Mouse (Mus musculus): ENCODE data around the gene Scnn1b. TPM values are rescaled to one million over a fixed set of nuclear protein-coding genes. Genes with fewer than 3 reads are reported as not detected.

Scnn1b gene
- 0.03 TPM for polyA plus RNA-seq (2021)

- no peak for DNase-seq (ENCODE audit: low read depth, low spot score)
- in situ Hi-C loops (cut with MboI; ENCODE audit: low pct_unique_long_range_greater_than_20kb) = no loop called here
- CTCF ChIA-PET = no interaction called here
- ATAC-seq = no peak
- POLR2A ChIA-PET = no interaction called here
- no peak for TF ChIP-seq CTCF (IDR thresholded peaks at IDR 0.05)
- no peaks in the 10 kb centered on the region for H3K27me3 ChIP-seq
Measured at GRCm38 (mm10) chr7:121864858-121865585, at the start of gene Scnn1b. Gene Scnn1b (plus strand): TSS chr7:121865038.

- ATAC-seq (peak; percentile 78), DNase-seq (ENCODE audit: low read depth, low spot score) (no peak)
- no peaks in the 10 kb centered on the region for H3K27me3 ChIP-seq
- ChIA-PET CTCF (interaction anchor here (1.4 kb wide), 1 partner anchor 8 kb away, joined by 3 read pairs; no protein-coding TSS in a partner anchor), POLR2A (no interaction called here)
- in situ Hi-C loops (cut with MboI; ENCODE audit: low pct_unique_long_range_greater_than_20kb) = no loop called here
- no peak for TF ChIP-seq CTCF (IDR thresholded peaks at IDR 0.05)
Measured at GRCm38 (mm10) chr7:121821632-121822031, 43.2 kb upstream of the Scnn1b start.

GRCm38 (mm10) chr7:121828481-121828880 lies 36.4 kb upstream of the Scnn1b start:
- in situ Hi-C loops (cut with MboI; ENCODE audit: low pct_unique_long_range_greater_than_20kb) = no loop called here
- DNase-seq (ENCODE audit: low read depth, low spot score) = no peak
- ATAC-seq = no peak
- TF ChIP-seq CTCF (IDR thresholded peaks at IDR 0.05) = no peak
- ChIA-PET CTCF (no interaction called here), POLR2A (no interaction called here)
- H3K27me3 ChIP-seq = peaks cover 4% of the 10 kb centered on the region

DNA sequence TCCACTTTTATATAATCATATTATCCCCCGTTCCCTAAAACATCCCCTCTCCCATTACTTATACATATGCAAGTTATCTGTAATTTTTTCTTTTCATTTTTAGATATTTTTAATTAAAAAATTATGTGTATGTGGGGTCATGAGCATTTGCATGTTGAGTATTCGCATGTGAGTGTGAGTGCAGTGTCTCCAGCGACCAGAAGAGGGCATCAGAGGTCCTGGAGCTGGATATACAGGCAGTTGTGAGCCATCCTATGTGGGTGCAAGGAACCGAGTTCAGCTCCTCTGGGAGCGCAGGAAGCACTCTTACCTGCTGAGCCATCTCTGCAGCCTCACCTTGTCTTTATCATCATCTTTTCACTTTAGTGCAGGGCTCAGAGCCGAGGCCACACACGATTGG lies 29.4 kb upstream of the Scnn1b start:
- no peak for ATAC-seq
- POLR2A ChIA-PET = no interaction called here
- DNase-seq (ENCODE audit: low read depth, low spot score) = no peak
- in situ Hi-C loops (cut with MboI; ENCODE audit: low pct_unique_long_range_greater_than_20kb) = no loop called here
- TF ChIP-seq CTCF (IDR thresholded peaks at IDR 0.05) = no peak
- peaks cover 4% of the 10 kb centered on the region for H3K27me3 ChIP-seq
- CTCF ChIA-PET = interaction anchor here (1.0 kb wide), 1 partner anchor 13 kb away, joined by 3 read pairs; no protein-coding TSS in a partner anchor

- no peak for TF ChIP-seq CTCF (IDR thresholded peaks at IDR 0.05)
- DNase-seq (ENCODE audit: low read depth, low spot score) = no peak
- in situ Hi-C loops (cut with MboI; ENCODE audit: low pct_unique_long_range_greater_than_20kb) = no loop called here
- H3K27me3 ChIP-seq = peaks cover 4% of the 10 kb centered on the region
- CTCF ChIA-PET = interaction anchor here (1.0 kb wide), 1 partner anchor 21 kb away, joined by 4 read pairs; no protein-coding TSS in a partner anchor
- POLR2A ChIA-PET = no interaction called here
- no peak for ATAC-seq
Measured at GRCm38 (mm10) chr7:121836827-121837226, 28.0 kb upstream of the Scnn1b start.

GRCm38 (mm10) chr7:121840810-121841209 lies 24.0 kb upstream of the Scnn1b start:
- ATAC-seq = no peak
- DNase-seq (ENCODE audit: low read depth, low spot score) = no peak
- ChIA-PET POLR2A (no interaction called here), CTCF (no interaction called here)
- TF ChIP-seq CTCF (IDR thresholded peaks at IDR 0.05) = no peak
- in situ Hi-C loops (cut with MboI; ENCODE audit: low pct_unique_long_range_greater_than_20kb) = no loop called here
- no peaks in the 10 kb centered on the region for H3K27me3 ChIP-seq

DNA sequence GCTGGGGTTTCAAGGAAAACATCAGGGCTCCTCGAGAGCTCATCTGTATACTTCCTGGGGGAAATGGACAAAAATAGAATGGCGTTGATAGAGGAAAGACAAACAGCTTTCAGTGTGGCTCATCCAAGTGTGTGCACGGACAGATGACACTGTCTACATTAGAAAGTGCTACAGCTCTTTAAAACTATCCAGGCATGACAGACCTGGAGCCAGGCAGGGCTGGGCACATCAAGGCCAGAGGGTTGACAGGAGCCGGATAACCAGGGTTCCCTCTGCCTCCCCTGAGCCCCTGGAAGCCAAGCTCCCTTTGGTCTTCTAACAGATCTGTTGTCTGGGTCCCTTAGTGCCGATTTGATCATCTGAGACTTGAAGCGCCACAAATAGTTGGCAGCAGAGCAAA lies 22.6 kb upstream of the Scnn1b start:
- in situ Hi-C loops (cut with MboI; ENCODE audit: low pct_unique_long_range_greater_than_20kb) = no loop called here
- ChIA-PET CTCF (no interaction called here), POLR2A (no interaction called here)
- no peak for DNase-seq (ENCODE audit: low read depth, low spot score)
- ATAC-seq = no peak
- no peak for TF ChIP-seq CTCF (IDR thresholded peaks at IDR 0.05)
- H3K27me3 ChIP-seq = no peaks in the 10 kb centered on the region

DNA sequence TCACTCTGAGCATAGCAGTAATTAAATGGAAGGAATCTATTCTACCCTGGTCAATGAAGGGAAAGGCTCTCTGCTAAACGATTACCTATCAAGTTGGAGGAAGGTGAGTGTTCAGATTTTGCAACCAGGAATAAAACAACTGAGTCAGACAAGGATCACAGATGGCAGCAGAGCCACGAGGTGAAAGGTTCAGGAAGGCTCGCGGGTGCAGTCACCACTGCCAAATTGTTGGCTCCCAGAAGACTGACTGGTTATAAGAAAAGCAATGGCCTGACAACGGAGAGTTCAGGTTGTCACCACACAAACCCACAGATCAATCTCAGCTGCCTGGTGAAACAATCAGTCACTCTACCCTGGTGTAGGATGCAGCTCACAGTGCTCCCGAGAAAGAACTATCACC lies 18.9 kb upstream of the Scnn1b start:
- CTCF ChIA-PET = no interaction called here
- no peak for TF ChIP-seq CTCF (IDR thresholded peaks at IDR 0.05)
- in situ Hi-C loops (cut with MboI; ENCODE audit: low pct_unique_long_range_greater_than_20kb) = no loop called here
- no peaks in the 10 kb centered on the region for H3K27me3 ChIP-seq
- POLR2A ChIA-PET = no interaction called here
- no peak for DNase-seq (ENCODE audit: low read depth, low spot score)
- ATAC-seq = no peak

DNA sequence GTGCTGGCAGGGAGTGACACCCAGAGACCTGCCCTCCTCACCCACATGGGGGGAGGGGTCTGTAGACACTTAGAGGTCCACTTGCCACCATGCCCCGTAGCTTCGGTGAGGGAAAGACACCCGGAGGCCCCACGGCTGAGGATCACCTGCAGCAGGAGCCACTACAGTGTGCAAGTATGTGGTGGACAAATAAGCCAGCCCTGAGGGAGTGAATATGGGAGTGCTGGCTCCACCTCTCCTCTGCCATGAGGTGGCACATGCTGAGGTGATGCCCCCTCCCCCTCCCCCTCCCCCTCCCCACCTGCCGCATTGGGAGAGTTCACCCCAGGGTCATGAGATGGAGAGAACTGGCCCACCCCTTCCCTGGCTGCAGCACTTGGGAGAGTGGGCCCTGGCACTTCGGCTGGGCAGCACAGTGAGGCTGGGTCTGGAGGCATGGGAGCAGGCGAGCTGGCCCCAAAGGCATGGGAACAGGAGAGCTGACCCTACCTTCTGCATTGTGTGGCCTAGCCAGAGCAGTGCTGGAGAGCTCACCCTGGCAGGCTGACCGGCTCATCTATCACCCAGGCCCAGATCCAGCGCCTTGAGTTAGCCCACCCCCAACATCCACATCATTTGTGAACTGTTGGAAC lies 16.2 kb upstream of the Scnn1b start:
- no peak for TF ChIP-seq CTCF (IDR thresholded peaks at IDR 0.05)
- in situ Hi-C loops (cut with MboI; ENCODE audit: low pct_unique_long_range_greater_than_20kb) = no loop called here
- no peak for DNase-seq (ENCODE audit: low read depth, low spot score)
- no peak for ATAC-seq
- ChIA-PET CTCF (no interaction called here), POLR2A (no interaction called here)
- H3K27me3 ChIP-seq = no peaks in the 10 kb centered on the region

DNA sequence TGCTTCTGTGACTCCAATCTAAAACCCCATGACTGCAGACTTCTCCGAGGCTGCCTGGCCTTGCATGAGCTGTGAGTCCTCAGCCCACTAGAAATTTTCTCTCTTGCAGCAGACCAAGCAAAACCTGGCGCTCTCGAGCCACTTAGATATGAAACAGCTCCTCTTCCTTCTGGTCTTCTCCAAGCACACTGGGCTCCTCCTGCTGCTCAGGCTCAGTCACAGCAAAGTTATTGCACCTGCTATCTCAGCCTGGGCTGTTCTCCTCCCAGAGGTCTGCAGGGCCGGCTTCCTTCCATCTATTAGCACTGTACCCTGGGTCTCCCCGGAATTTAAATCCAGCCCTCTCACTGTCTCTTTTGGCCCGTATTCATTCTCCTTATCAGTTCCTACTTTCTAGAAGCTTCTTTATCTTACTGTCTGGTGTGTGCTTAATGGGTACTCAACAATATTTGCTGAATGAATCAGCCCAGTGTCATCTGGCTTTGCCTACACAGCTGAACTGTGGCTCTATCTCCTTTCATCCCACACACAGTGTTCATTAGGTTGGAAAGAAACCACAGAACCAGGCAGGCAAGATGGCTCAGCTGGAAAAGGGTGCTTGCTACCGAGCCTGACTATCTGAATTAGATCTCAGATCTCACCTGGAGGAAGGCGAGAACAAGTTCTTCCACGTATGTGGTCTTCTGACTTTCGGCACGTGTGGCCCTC lies 7.5 kb upstream of the Scnn1b start:
- no peak for TF ChIP-seq CTCF (IDR thresholded peaks at IDR 0.05)
- CTCF ChIA-PET = interaction anchor here (1.0 kb wide), 1 partner anchor 110 kb away, joined by 3 read pairs; no protein-coding TSS in a partner anchor
- DNase-seq (ENCODE audit: low read depth, low spot score) (no peak), ATAC-seq (no peak)
- no peaks in the 10 kb centered on the region for H3K27me3 ChIP-seq
- POLR2A ChIA-PET = no interaction called here
- in situ Hi-C loops (cut with MboI; ENCODE audit: low pct_unique_long_range_greater_than_20kb) = no loop called here

DNA sequence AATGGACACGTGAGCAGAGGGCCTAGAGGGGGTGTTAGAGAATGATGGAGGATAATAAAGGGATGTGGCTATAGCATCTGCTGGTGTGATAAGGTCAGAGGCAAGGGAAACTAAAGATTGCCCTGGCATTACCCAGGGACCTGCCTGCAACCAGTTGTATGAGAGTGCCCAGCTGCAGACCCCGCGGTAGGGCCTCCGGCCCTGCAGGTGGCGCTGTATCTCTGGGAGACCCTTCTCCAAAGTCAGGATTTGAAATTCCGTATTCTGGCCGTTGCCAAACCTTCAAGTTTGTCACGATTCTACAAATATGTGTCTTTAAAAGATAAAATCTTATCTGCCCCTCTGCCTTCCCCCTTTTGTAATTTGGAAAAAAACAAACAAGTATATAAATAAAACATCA lies 5.9 kb upstream of the Scnn1b start:
- CTCF ChIA-PET = no interaction called here
- no peaks in the 10 kb centered on the region for H3K27me3 ChIP-seq
- in situ Hi-C loops (cut with MboI; ENCODE audit: low pct_unique_long_range_greater_than_20kb) = no loop called here
- no peak for ATAC-seq
- no peak for DNase-seq (ENCODE audit: low read depth, low spot score)
- POLR2A ChIA-PET = no interaction called here
- peak; percentile 50 for TF ChIP-seq CTCF (IDR thresholded peaks at IDR 0.05)

Data from Patski (cell line).